Mouse (Mus musculus) adrenal gland, adult (tissue): ENCODE data around the gene Celf2.

Source experiments
- DNase-seq, 2 experiments: peaks; one replicate each; pipeline ENCODE4 v3.0.0; 2022 to 2023; ENCODE audit warnings: low spot score in 1 of 2; ENCODE audit not compliant: inconsistent age in 2 of 2

Gene Celf2

GRCm38 (mm10) chr2:7395473-7395872 lies 113.9 kb downstream of the Celf2 start:
- DNase-seq: no peak

DNA sequence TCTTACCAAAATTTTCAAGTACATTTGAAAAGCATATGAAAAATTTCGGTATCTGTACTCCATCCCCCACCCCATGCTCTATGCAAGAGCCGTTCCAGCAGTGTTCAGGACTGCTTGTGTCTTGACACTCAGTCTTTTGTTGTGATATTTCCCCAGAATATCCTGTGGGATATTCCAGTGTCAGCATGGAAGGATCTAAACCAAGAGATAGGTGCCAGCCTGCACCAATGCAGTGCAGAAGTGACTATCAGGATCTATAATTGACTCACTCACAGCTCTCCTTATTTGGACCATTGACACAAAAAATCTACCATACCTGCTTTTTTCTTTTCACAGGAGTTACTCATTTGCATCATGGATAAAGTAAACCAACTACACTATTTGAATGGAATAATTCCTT lies 116.9 kb downstream of the Celf2 start:
- DNase-seq: no peak

DNA sequence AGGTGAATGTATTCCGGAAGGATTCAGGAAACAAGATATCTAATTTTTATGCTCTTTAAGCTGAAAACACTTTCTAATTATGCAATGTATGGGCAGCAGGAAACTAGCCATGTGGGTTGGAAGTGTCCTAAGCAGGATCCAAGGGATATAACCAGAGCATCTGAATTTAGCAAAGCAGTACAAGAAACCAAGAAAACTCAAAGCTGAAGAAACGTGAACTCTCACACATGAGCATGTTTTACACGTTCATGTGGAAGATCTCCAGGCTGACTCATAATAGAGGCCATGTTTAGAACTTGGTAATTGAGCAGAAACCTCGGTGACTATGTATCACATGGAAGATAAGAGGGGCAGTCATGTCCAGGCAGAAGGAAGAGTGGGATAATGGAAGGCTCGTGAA lies 120.1 kb downstream of the Celf2 start:
- DNase-seq: no peak

DNA sequence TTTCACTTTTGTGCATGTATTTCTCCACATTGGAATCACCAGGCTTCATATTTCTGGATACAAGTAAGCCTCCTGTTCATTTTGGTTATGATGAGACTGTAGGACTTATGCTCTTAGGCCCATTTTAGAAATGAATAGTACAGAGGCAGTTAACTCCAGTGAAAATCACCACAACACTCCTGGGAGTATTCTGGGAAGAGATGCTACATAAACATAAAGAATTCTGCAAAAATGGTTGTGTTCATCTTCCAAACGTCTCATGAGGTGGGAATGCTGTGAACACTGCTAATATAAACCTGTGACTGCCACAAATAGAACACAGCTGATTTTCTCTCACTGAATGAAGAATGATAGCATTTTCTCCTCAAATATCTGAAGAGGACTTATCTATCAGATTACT lies 130.6 kb downstream of the Celf2 start:
- no peak for DNase-seq

DNA sequence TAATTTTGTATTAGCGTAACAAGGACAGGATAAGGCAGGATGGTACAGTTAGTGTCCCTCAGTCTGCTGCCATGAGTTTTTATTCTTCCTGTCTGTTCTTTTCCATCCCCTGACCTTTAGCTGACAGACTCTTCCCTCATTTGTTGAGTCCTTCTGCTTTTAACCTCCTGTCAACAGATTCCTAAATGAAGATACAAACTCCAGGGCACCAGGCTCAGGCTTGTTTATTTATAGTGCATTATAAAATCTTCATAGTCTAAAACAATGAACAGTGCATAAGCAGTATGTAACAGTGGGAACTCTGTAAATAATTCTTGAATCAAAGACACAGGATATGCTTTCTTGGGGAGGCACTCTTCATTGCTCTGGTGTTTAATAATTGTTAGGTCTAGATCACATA lies 131.5 kb downstream of the Celf2 start:
- DNase-seq: no peak

DNA sequence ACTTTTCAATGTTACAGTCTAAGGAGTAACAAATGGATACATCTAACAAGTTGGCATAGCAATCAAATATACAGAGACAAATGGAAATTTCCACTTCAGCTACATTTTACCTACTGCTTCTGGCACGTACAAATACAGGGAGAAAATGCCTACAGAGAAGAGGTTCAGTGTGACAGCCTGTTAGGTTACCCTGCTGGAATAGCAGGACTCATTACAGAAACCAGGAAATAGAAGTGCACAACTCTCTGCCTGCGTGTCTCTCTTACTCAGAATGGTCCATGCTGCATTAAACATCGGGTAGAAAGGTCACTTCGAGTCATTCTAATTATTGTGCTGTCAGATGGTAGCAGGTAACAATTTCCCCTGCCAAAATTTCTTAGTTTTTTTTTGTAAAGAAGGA lies 141.6 kb downstream of the Celf2 start:
- no peak for DNase-seq

DNA sequence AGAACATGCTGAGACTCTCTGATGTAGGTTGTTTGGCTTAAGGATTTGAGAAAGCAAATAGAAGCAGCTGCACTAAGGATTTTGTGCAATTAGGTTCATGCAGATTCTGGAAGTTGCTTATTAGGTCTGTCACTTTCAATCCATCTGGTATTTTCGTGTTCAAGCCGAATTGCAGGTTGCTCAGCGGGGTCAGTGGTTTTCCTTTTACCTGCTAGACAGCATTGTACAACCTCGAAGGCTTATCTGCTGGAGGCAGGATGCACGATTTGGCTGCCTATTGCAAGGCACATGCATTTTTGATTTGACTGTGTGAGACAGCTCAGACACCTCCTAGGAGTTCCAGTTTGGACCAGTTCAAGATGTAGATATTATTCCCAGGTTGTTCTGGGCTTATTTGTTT lies 149.8 kb downstream of the Celf2 start:
- DNase-seq: no peak

GRCm38 (mm10) chr2:7358816-7359215 lies 150.5 kb downstream of the Celf2 start:
- no peak for DNase-seq

- no peak for DNase-seq
Measured at GRCm38 (mm10) chr2:7351234-7351633, 158.1 kb downstream of the Celf2 start.

DNA sequence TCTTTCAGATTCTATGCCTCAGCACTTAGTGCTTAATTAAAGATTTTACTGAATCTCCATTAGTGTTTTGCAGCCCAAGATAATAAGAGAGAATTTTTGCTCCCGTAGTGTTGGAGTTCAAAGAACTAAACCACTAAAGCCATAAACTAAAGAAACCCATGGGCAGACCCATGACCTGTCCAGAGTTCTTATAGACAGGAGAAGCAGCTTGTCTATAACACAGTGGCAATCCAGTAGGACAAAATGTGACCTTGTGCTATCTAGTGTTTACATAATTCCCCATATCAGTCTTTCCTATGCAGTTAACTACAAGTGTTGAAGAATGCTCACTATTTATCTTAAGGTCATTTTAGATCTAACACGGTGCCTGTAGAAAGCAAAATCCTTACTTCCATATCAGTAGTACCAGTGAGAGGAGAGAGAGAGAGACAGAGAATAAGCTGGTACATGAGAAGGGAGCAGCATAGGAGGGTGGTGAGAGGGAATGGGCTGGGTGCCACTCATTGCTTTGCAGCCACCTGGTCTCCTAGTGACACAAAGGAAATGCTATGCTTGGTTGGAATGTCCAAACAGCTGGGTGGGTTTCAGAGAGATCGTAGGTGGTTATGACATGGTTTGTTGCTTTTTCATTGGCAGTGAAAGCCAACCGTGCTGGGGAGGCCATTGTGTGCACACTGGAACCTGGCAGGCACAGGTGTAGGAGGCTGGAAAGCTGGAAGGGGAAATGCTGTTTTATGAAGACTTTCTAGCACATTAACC lies 162.5 kb downstream of the Celf2 start:
- no peak for DNase-seq

- DNase-seq: no peak
Measured at GRCm38 (mm10) chr2:7344951-7345350, 164.4 kb downstream of the Celf2 start.

DNA sequence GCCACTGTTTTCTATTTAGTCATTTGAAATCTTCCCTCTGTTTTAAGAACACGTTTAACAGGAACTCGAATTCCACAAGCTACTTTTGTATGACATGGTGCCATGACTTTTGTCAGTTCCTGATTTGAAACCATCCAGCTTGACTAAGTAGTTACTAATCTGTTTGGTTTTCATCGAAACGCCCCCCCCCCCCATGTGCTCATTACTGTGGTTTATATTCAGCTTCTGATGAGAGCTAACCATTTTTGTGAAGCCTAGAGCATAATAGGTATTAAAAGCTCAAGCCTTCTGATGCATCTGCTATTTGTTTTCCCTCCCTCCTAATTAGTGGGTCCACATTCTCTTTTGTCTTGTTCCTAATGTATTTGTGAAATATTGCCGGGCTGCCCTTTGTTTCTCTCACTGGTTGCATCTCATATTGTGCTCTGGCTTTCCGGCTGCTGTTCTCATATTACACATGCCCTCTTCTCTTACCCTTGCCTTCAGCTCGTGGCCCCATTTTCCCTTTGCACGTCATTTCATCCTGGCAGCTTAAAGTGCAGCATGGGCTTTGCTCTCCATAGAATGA lies 166.4 kb downstream of the Celf2 start:
- DNase-seq: no peak

- DNase-seq: no peak
Measured at GRCm38 (mm10) chr2:7334846-7335245, 174.5 kb downstream of the Celf2 start.

- peak in 1 of 2 experiments; percentile 36 for DNase-seq
Measured at GRCm38 (mm10) chr2:7328018-7328899, 181.1 kb downstream of the Celf2 start.

DNA sequence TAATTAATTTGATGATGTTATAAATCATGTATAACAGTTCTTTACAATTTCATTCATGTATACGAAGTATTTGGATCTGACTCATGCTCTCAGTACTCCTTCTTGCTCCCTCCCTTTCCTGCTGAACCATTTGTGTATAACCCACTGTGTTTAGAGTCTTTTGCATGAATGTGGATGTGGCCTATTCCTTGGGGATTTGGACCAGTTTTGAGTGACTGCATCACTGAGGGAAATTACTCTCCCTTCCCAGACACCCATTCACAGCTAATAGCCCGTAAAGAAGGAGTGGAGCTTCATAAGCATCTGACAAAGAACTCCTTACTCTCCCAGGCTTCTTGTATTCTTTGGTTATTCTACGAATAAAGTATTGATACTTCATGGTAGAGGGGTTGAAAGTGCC lies 189.6 kb downstream of the Celf2 start:
- DNase-seq: no peak

DNA sequence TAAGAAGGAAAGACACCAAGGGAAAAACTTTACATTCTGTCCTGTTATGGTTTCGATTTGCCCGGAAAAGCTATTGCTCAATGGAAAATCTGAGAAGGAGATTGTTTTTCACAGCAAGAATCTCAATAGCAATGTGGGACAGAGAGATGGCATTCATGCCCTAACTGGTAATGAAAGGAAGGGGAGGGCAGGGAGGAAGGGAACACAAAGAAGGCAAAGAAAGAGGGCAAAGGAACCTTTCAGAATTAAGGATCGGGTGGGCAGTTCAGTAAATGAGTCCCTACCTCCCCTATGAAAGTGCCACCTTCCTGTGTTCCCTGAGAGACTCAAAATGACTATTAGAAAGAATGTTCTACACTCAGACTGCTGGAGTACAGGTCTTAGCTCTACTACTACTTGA lies 197.6 kb downstream of the Celf2 start:
- DNase-seq: no peak

GRCm38 (mm10) chr2:7310840-7311182 lies 198.6 kb downstream of the Celf2 start:
- DNase-seq: no peak

DNA sequence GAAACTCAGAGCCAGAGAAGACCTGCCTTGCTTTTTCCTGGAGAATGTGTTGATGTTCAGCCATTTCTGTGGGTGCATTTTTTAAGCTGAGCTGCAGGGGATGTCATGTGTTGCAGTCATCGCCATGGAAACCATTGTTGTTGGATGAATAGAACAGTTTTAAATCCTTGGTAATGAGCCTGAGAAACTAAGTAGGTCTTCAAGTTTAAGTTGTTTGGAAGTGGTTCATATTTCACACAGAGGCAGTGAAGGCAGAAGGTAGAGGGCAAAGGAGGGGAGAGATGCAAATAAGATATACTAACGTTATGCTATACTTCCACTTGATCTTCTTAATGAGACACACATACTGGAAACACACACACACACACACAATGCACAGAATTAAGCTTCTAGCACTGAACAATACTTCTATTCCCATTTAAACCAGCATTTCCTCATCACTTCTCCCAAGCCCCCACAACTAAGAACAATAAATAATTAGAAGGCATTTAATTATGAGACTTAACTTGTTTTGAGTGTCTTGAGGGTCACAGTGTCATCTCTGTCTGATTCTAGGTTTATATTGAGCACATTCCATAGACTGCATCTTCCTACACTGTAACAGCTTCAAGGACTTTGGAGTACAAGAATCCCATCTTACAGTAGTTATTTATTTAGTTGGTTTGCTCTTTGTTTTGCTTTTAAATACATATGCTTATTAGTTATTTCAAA lies 199.1 kb downstream of the Celf2 start:
- no peak for DNase-seq

GRCm38 (mm10) chr2:7309324-7309723 lies 200.0 kb downstream of the Celf2 start:
- no peak for DNase-seq

DNA sequence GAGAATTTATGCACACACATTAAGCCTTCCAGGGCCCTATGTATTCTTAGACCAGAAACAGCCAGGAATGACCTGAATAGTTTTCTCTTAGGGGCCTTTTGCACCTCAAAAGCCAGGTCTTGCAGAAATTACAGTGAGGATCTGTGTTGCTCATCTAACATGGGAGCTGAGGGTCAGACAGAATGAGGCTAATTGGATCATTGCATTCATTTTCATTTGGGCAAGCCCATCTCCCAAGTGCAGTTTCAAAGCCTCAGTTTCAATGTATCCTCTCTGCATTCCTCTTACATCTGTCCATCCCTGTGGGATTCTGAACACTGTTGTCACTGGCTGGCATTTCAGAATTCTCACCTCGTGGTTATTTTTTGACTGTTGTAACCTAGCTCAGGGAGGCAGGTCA lies 200.6 kb downstream of the Celf2 start:
- no peak for DNase-seq

- DNase-seq: no peak
Measured at GRCm38 (mm10) chr2:7287434-7287833, 221.9 kb downstream of the Celf2 start.
